Mouse (Mus musculus) small intestine, adult 2 months (tissue): ENCODE measurements around the gene Nubpl. TPM values are rescaled to one million over a fixed set of nuclear protein-coding genes. Genes with fewer than 3 reads are reported as not detected.

Source experiments
- H3K27ac ChIP-seq: fragments of 200-500 bp; 2 replicates; pipeline ENCODE4 v1.5.1; 2012; ENCODE audit warnings: low read depth, low read length, control low read depth, inconsistent platforms; ENCODE audit not compliant: insufficient read depth
- H3K27me3 ChIP-seq: fragments of 200-500 bp; 2 replicates; pipeline ENCODE4 v1.6.1; 2012; ENCODE audit warnings: mild to moderate bottlenecking, moderate library complexity, low read length, inconsistent platforms; ENCODE audit not compliant: control insufficient read depth, insufficient read depth
- H3K36me3 ChIP-seq: fragments of 200-500 bp; 2 replicates; pipeline ENCODE4 v1.6.1; 2012; ENCODE audit warnings: mild to moderate bottlenecking, low read length, control low read depth, inconsistent platforms; ENCODE audit not compliant: control insufficient read depth, insufficient read depth
- H3K4me1 ChIP-seq: fragments of 200-500 bp; 2 replicates; pipeline ENCODE4 v1.6.1; 2012; ENCODE audit warnings: low read length, inconsistent platforms, mixed read lengths; ENCODE audit not compliant: control insufficient read depth, insufficient read depth, insufficient read length
- H3K4me3 ChIP-seq: fragments of 200-500 bp; 2 replicates; pipeline ENCODE4 v1.5.1; 2012; ENCODE audit warnings: low read depth, mild to moderate bottlenecking, control low read depth, inconsistent platforms, low read length, moderate library complexity
- CTCF ChIP-seq: fragments of 200-500 bp; IDR thresholded peaks from 2 replicates; pipeline ENCODE4 v1.5.1; 2012; ENCODE audit warnings: low read depth, mild to moderate bottlenecking, control low read depth, inconsistent platforms, low read length, moderate library complexity, mixed read lengths; ENCODE audit not compliant: insufficient replicate concordance, insufficient read length; ENCODE audit errors: extremely low read depth
- POLR2A ChIP-seq: fragments of 200-500 bp; IDR thresholded peaks from 2 replicates; pipeline ENCODE4 v1.6.1; 2012; ENCODE audit warnings: low read depth, mild to moderate bottlenecking, control low read depth, inconsistent platforms, low read length, moderate library complexity
- WGBS: fragments of 180-500 bp; shearing (Covaris S2); methylation state at CpG from one replicate; pipeline ENCODE4 v1.1.7; 2018; 5-methylcytosine and 5-hydroxymethylcytosine counted together
- polyA plus RNA-seq: library from polyadenylated mRNA; depleted of rRNA; stranded (reverse); fragments of >200 nt; gene quantifications from 2 replicates; pipeline ENCODE4 v1.2.3, GENCODE M21; 2012

Gene Nubpl
- polyA plus RNA-seq, 1 experiment = 0.33 TPM

DNA sequence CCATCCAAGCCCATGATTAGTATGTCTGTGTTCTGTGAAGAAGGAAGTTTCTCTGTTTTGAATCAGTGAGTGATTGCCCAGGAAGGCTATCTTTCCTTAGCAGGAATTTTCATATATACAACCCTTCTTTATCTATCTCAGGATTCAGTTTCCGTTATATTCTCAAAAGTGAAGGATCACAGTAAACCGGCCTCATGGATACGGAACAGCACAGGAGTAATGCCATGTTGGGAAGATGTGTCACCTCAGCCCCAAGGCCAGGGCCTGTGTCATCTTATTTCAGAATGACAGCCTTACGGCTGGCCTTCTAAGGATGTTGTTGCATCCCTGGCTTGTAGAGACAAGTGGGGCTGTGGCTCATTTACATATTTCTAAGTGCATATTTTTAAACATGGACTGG is 231.0 kb downstream of the Nubpl start:
- Histone ChIP-seq H3K4me3 (no peak overlapping the region), H3K27ac (no peak overlapping the region), H3K4me1 (peaks cover 1% of the 10 kb centered on the region; the same call in 1 of the 2 replicates), H3K36me3 (no peaks in the 10 kb centered on the region), H3K27me3 (no peaks in the 10 kb centered on the region)
- WGBS = 91% methylated on average over 4 of the region's 4 CpGs
- TF ChIP-seq CTCF (no peak), POLR2A (no peak)

DNA sequence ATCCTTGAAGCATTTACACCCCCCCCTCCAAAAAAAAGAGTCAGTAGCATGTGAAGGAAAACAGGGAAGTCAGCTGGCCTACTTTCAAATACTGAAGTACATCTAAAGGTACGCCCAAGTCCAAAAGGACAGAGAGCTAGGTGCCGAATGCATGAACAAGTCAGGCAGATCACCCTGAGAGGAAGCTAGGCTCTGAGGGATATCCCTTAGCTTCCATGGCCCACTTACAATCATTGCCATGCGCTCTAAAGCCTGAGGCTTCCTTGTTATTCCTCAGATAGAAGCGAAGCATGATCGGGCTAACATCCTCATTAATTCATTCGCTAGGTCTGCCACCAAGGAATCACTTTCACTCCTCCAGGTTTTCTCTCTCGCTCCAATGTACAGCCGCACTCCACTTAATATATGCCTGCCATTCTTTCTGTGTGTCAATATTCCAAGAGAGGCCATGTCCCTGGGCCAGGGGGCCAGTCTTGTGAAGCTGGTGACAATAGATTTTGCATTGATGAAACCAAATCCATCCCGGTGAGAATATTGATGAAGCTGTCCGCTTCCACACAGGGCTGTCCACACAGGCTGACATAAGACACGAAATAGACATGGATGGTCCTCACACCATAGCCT is 237.7 kb downstream of the Nubpl start:
- Histone ChIP-seq H3K36me3 (no peaks in the 10 kb centered on the region), H3K4me3 (no peak overlapping the region), H3K27ac (no peak overlapping the region), H3K4me1 (peaks cover 4% of the 10 kb centered on the region; the same call in 1 of the 2 replicates), H3K27me3 (no peaks in the 10 kb centered on the region)
- TF ChIP-seq POLR2A (no peak), CTCF (no peak)
- 81% methylated on average over 11 of the region's 11 CpGs for WGBS

DNA sequence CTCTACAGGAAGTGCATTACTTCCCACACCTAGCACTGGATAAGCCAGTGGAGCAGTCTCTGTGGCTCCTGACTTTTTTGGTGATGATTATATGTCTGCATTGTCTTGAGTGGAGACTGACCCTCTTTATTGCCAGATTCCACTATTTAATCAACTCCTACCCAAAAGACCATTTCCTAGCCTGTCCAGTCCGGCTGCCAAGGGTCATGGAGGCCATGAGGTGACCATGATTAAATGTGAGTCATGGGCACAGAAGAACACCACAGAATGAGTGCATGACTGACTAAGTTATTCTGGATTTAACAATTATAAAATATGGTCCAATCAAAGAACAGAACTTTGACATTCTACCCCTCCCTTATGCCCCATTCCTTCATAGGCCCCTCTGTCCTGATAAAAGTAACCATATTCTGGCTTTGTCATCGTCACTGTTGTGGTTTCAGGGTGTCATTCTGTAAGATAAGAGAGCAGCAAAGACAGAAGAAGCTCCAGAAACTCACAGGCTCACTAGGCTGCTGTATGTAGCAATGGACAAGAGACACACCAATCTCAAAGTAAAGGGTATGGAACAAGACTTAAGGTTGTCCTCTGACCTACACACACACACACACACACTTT is 240.7 kb downstream of the Nubpl start:
- no peaks in the 10 kb centered on the region for H3K27me3 ChIP-seq
- WGBS = 63% methylated on average over 2 of the region's 2 CpGs
- TF ChIP-seq CTCF (no peak), POLR2A (no peak)

DNA sequence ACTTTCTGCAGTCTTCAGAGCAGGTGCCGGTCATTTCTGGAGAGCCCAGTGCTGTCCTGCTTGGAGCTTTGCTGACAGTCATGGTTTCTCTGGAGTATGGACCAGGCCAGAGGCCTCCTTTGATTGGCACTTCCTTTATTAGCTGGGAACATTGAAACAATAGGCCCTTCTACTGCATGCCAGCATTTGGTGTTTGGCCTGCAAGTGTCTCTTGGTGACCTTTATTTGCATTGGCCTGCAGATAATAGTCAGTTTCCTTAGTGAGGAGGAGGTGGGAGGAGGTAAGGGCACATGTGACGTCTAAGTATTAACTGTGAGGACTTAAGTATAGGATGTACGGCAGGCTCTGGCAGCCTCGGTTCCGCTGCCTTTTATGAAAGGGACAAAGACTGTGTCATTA is 249.1 kb downstream of the Nubpl start:
- H3K4me1 ChIP-seq = no peaks in the 10 kb centered on the region
- 78% methylated on average over 5 of the region's 5 CpGs for WGBS
- no peaks in the 10 kb centered on the region for H3K27me3 ChIP-seq
- TF ChIP-seq CTCF (no peak), POLR2A (no peak)
- no peak overlapping the region for H3K4me3 ChIP-seq
- no peaks in the 10 kb centered on the region for H3K36me3 ChIP-seq
- no peak overlapping the region for H3K27ac ChIP-seq

More for the DNA sequence above, 240.7 kb downstream of the Nubpl start:
- H3K27ac ChIP-seq = no peak overlapping the region
- H3K4me1 ChIP-seq = peaks cover 4% of the 10 kb centered on the region; the same call in 1 of the 2 replicates
- H3K4me3 ChIP-seq = no peak overlapping the region
- H3K36me3 ChIP-seq = no peaks in the 10 kb centered on the region

DNA sequence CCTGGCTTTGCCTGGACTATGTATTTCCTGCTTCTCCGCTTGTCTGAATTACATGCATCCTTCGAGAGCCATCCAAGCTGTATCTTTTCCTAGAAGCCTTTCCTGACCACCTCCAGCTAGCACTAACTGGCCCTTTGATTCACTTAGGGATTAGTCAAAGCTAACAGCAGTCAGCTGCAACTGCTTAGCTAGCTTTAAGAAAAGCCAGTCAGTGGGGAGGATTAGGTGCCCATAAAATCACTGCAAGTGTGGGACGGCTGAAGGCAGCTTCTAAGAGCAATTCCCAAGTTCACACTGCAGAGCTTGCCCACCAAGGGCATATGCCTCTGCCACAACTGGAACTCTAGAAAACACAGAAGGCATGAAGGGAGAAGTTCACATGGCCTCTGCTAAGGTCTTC is 252.7 kb downstream of the Nubpl start:
- WGBS = 89% methylated on average over 3 of the region's 3 CpGs
- Histone ChIP-seq H3K4me1 (no peaks in the 10 kb centered on the region), H3K27ac (no peak overlapping the region), H3K36me3 (no peaks in the 10 kb centered on the region), H3K27me3 (no peaks in the 10 kb centered on the region), H3K4me3 (no peak overlapping the region)
- TF ChIP-seq CTCF (no peak), POLR2A (no peak)

DNA sequence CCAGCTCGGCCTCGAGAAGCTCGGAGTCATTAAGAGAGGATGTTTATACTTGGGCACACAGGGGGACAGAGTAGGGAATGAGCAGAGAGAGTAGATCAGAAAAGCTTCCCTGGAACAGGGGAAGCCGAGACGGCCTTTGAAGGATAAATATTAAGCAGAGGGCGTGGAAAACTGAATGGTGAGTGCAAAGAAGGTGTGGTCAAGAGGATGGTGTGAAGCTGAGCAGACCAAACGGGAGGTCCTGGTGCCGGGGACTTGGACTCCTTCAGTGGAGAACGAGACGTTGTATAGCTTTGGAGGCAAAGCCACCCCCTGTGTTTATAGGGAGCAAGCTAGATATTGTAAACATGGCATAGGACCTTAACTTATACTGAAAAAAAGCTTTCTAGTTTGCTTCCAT is 261.9 kb downstream of the Nubpl start:
- 59% methylated on average over 10 of the region's 10 CpGs for WGBS
- no peaks in the 10 kb centered on the region for H3K4me1 ChIP-seq
- no peak for TF ChIP-seq CTCF
- TF ChIP-seq POLR2A = no peak
- H3K36me3 ChIP-seq = no peaks in the 10 kb centered on the region
- no peak overlapping the region for H3K27ac ChIP-seq
- no peaks in the 10 kb centered on the region for H3K27me3 ChIP-seq
- H3K4me3 ChIP-seq = no peak overlapping the region

DNA sequence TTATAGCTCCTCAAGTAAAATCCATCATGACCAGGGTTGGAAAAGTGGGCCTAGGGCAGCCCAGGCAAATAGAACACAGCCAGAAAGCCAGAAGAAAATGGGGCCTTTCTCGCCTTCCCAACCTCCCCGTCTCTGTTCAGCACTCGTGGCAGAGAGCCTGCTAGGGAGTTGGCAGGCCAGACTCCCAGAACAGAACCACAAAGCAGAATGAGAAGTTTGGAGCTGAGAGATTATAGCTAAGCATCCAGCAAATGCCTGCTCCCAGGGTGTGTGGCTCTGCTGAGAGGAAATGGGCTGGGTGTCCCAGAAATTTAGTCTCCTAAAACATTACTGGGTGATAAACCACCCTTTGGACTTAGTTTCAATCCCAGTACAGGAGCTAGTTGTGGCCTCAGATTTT is 262.6 kb downstream of the Nubpl start:
- no peak for TF ChIP-seq POLR2A
- no peak for TF ChIP-seq CTCF
- 77% methylated on average over 3 of the region's 3 CpGs for WGBS
- H3K36me3 ChIP-seq = no peaks in the 10 kb centered on the region
- H3K4me3 ChIP-seq = no peak overlapping the region
- H3K4me1 ChIP-seq = no peaks in the 10 kb centered on the region
- no peaks in the 10 kb centered on the region for H3K27me3 ChIP-seq
- H3K27ac ChIP-seq = no peak overlapping the region
